13 mouse cellular contexts compared by ENCODE assay signal in the genomic region with DNA sequence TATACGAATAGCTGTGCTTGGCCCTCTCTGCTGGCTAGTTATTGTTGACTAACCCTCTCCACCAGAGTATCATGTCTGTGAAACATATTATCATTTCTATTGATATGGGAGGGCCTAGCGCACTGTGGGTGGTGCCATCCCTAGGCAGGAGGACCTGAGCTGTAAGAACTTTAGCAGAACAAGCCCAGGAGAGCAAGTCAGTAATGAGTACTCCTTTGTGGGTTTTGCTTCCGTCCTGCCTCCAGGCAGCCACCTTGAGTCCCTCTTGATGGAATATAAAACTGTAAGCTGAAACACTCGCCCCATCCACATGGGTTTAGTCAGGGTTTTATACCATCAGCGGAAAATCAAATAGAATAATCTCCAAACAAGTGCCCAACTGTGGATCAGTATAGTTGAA.
DNase-seq lines count a peak whose midpoint lies in the region; ATAC-seq and TF ChIP-seq lines count a peak whose summit lies in the region.
"Had no signal": no experiment of that assay in that cellular context is flagged by ENCODE, and none has a peak within 500 bp of the region (broad histone marks: within the 10 kb centered on the region; RNA-seq: fewer than 3 reads in every experiment).

No protein-coding gene starts in this region.

- no peaks in the 10 kb centered on the region for H3K9me3 ChIP-seq in lung, embryonic 14.5 days (ENCODE audit: low read depth, low read length)
- no peaks in the 10 kb centered on the region for H3K9me3 ChIP-seq in lung, postnatal 0 days (ENCODE audit: low read length)
- no peaks in the 10 kb centered on the region for H3K9me3 ChIP-seq in G1E (replicated peaks)
- H3K9me3 ChIP-seq: hindbrain, embryonic 10.5 days; intestine, embryonic 15.5 days; neural tube, embryonic 15.5 days had no signal

- no peak for TF ChIP-seq CTCF in lung, embryonic 14.5 days (IDR thresholded peaks at IDR 0.05; ENCODE audit: low read depth)
- no peak for TF ChIP-seq CTCF in lung, postnatal 0 days (IDR thresholded peaks at IDR 0.05)
- no peak for TF ChIP-seq CTCF in G1E (IDR thresholded peaks at IDR 0.05; ENCODE audit: low read depth, low read length)

- no peaks in the 10 kb centered on the region for H3K36me3 ChIP-seq in lung, embryonic 14.5 days (ENCODE audit: insufficient read depth)
- no peaks in the 10 kb centered on the region for H3K36me3 ChIP-seq in lung, postnatal 0 days (ENCODE audit: insufficient read depth, low read length)
- H3K36me3 ChIP-seq in G1E (replicated peaks), result peaks cover 7% of the 10 kb centered on the region
- H3K36me3 ChIP-seq: hindbrain, embryonic 10.5 days; intestine, embryonic 15.5 days; neural tube, embryonic 15.5 days had no signal

- H3K27me3 ChIP-seq in lung, embryonic 14.5 days (ENCODE audit: insufficient read depth, low read length), result no peaks in the 10 kb centered on the region
- no peaks in the 10 kb centered on the region for H3K27me3 ChIP-seq in lung, postnatal 0 days (replicated peaks; ENCODE audit: insufficient read depth, low read length)
- peaks cover 5% of the 10 kb centered on the region; the same call in 1 of the 2 replicates for H3K27me3 ChIP-seq in G1E (ENCODE audit: insufficient read depth, low read length)
- H3K27me3 ChIP-seq: intestine, embryonic 15.5 days; neural tube, embryonic 15.5 days had no signal

- H3K4me3 ChIP-seq in lung, embryonic 14.5 days (ENCODE audit: low read depth, low read length), result no peak overlapping the region
- no peak overlapping the region for H3K4me3 ChIP-seq in lung, postnatal 0 days (ENCODE audit: low read depth, low read length)
- no peak overlapping the region for H3K4me3 ChIP-seq in G1E (ENCODE audit: low read depth, low read length)
- H3K4me3 ChIP-seq: hindbrain, embryonic 10.5 days; intestine, embryonic 15.5 days; neural tube, embryonic 15.5 days had no signal

- no peak for DNase-seq in lung, embryonic 14.5 days
- no peak for DNase-seq in lung, postnatal 0 days (ENCODE audit: low spot score)
- DNase-seq in G1E (ENCODE audit: low spot score), result no peak
- peak; percentile 36 for DNase-seq in thymus, postnatal 14 days
- no peak for DNase-seq in frontal cortex, postnatal 10 days (ENCODE audit: low spot score in 2 of 2)
- DNase-seq: cerebellum, adult 8-10 months; gastrocnemius, postnatal 36 days had no signal

- H3K4me2 ChIP-seq in lung, embryonic 14.5 days, result no peak overlapping the region; the same call in 1 of the 2 replicates
- no peak overlapping the region for H3K4me2 ChIP-seq in lung, postnatal 0 days (replicated peaks; ENCODE audit: low read depth, low read length)
- H3K4me2 ChIP-seq: intestine, embryonic 15.5 days; neural tube, embryonic 15.5 days had no signal

- ATAC-seq in lung, embryonic 14.5 days (ENCODE audit: insufficient read depth), result no peak
- no peak for ATAC-seq in lung, postnatal 0 days
- peak; percentile 9; the same call in 1 of the 2 replicates for ATAC-seq in G1E (ENCODE audit: extremely low read depth, insufficient number of reproducible peaks, low FRiP score, poor library complexity, severe bottlenecking)
- peak; percentile 18 to 23; a peak in 3 of 4 replicates for ATAC-seq in hematopoietic stem cell, adult 5-6 weeks (replicated peaks in 1 of 2; ENCODE audit: insufficient read depth in 1 of 2, low FRiP score in 2 of 2, low TSS enrichment in 1 of 2, low read depth in 1 of 2, poor library complexity in 2 of 2, severe bottlenecking in 2 of 2)
- ATAC-seq in erythroblast, adult 5-6 weeks (replicated peaks; ENCODE audit: low FRiP score, poor library complexity, severe bottlenecking), result no peak
- ATAC-seq: intestine, embryonic 15.5 days had no signal

- WGBS in lung, embryonic 14.5 days, result 78% methylated on average over 5 of the region's 5 CpGs
- 68% methylated on average over 5 of the region's 5 CpGs for WGBS in lung, postnatal 0 days

- H3K9ac ChIP-seq in lung, embryonic 14.5 days, result no peak overlapping the region
- no peak overlapping the region for H3K9ac ChIP-seq in lung, postnatal 0 days (replicated peaks; ENCODE audit: low read depth)
- H3K9ac ChIP-seq: intestine, embryonic 15.5 days; neural tube, embryonic 15.5 days had no signal

- no peak for TF ChIP-seq EP300 in lung, postnatal 0 days (IDR thresholded peaks at IDR 0.05)

- peak overlapping the region; percentile 56 for H3K27ac ChIP-seq in lung, embryonic 14.5 days (ENCODE audit: low read depth)
- H3K27ac ChIP-seq in lung, postnatal 0 days (ENCODE audit: low read length), result no peak overlapping the region
- H3K27ac ChIP-seq: intestine, embryonic 15.5 days; stomach, postnatal 0 days had no signal

- H3K4me1 ChIP-seq in lung, embryonic 14.5 days (ENCODE audit: insufficient read depth), result peaks cover 18% of the 10 kb centered on the region
- peaks cover 5% of the 10 kb centered on the region; the same call in 1 of the 2 replicates for H3K4me1 ChIP-seq in lung, postnatal 0 days (ENCODE audit: insufficient read depth, low read depth, low read length)
- H3K4me1 ChIP-seq in G1E (ENCODE audit: insufficient read depth, low read depth, low read length), result peaks cover 24% of the 10 kb centered on the region

Comparison
In these comparisons a context has a peak if more than half of its experiments do, and no peak if none do; other contexts are left out.
1. ATAC-seq: peak in G1E (single experiment) and hematopoietic stem cell, adult 5-6 weeks (2 of 2); none in lung, embryonic 14.5 days (single experiment), lung, postnatal 0 days (single experiment) and erythroblast, adult 5-6 weeks (single experiment).